ENCODE assay signal across 8 mouse cellular contexts in the genomic region with DNA sequence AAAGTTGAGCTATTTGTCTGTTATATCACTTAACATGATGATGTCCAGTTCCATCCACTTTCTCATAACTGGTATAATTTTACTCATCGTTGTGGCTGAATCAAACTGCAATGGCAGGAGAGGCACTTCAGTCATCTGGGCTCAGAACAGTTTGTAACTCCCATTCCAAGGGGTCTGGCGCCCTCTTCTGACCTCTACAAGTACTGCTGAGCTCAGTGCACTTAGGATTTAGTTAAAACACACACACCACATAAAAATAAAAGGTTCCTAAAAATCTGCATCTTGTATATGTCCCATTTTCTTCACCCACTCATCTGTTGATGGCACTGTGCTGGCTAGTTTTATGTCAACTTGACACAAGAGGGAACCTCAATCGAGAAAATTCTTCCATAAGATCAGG. TPM values are rescaled to one million over a fixed set of nuclear protein-coding genes. Genes with fewer than 3 reads are reported as not detected.
DNase-seq lines count a peak whose midpoint lies in the region; ATAC-seq and TF ChIP-seq lines count a peak whose summit lies in the region.

No protein-coding gene starts in this region.

- 17% methylated on average over 3 of the region's 3 CpGs for WGBS in kidney, adult 2 months
- 32% methylated on average over 3 of the region's 3 CpGs for WGBS in kidney, embryonic 16.5 days
- 27% methylated on average over 3 of the region's 3 CpGs for WGBS in liver, postnatal 0 days (ENCODE audit: insufficient replicate concordance)
- WGBS in thymus, adult 2 months, result 11% methylated on average over 3 of the region's 3 CpGs

- no peaks in the 10 kb centered on the region for H3K36me3 ChIP-seq in kidney, adult 2 months (ENCODE audit: control insufficient read depth, insufficient read depth, low read length)
- H3K36me3 ChIP-seq in kidney, embryonic 16.5 days (ENCODE audit: insufficient read depth, low read length), result peaks cover 13% of the 10 kb centered on the region; the same call in 1 of the 2 replicates
- H3K36me3 ChIP-seq in liver, postnatal 0 days (replicated peaks; ENCODE audit: insufficient read depth, low read length), result peaks cover 16% of the 10 kb centered on the region; the same call in 1 of the 2 replicates
- H3K36me3 ChIP-seq in thymus, adult 2 months (ENCODE audit: control insufficient read depth, insufficient read depth, low read length), result no peaks in the 10 kb centered on the region

- no peak overlapping the region for H3K4me2 ChIP-seq in kidney, embryonic 16.5 days (replicated peaks; ENCODE audit: low read depth, low read length)
- H3K4me2 ChIP-seq in liver, postnatal 0 days (ENCODE audit: low read depth, low read length), result no peak overlapping the region

- H3K4me1 ChIP-seq in kidney, adult 2 months (ENCODE audit: control insufficient read depth, insufficient read depth, low read length), result peaks cover 4% of the 10 kb centered on the region; the same call in 1 of the 2 replicates
- peaks cover 18% of the 10 kb centered on the region for H3K4me1 ChIP-seq in kidney, embryonic 16.5 days (ENCODE audit: insufficient read depth, low read length)
- peaks cover 26% of the 10 kb centered on the region for H3K4me1 ChIP-seq in liver, postnatal 0 days (ENCODE audit: insufficient read depth)
- peaks cover 17% of the 10 kb centered on the region for H3K4me1 ChIP-seq in thymus, adult 2 months (replicated peaks; ENCODE audit: control insufficient read depth, insufficient read depth, low read length)

- no peak for TF ChIP-seq EP300 in liver, postnatal 0 days (IDR thresholded peaks at IDR 0.05; ENCODE audit: low read depth)

- DNase-seq in kidney, adult 2 months, result peak; percentile 91
- peak; percentile 88 for DNase-seq in c-Kit-positive CD71-positive TER-119-positive erythroid progenitor cells, embryonic 14.5 days (ENCODE audit: low spot score)
- peak; percentile 83 for DNase-seq in forelimb bud, embryonic 11.5 days (ENCODE audit: low read depth, low spot score)
- peak; percentile 93 for DNase-seq in kidney, postnatal 10 days
- peak; percentile 89 for DNase-seq in liver, postnatal 0 days
- peak; percentile 89 for DNase-seq in thymus, adult 2 months

- no peaks in the 10 kb centered on the region for H3K9me3 ChIP-seq in kidney, embryonic 16.5 days (ENCODE audit: low read length)
- no peaks in the 10 kb centered on the region for H3K9me3 ChIP-seq in liver, postnatal 0 days (ENCODE audit: low read length)

- no peaks in the 10 kb centered on the region for H3K27me3 ChIP-seq in kidney, adult 2 months (replicated peaks; ENCODE audit: control insufficient read depth, insufficient read depth, low read length)
- H3K27me3 ChIP-seq in kidney, embryonic 16.5 days (ENCODE audit: insufficient read depth, low read length), result no peaks in the 10 kb centered on the region
- H3K27me3 ChIP-seq in liver, postnatal 0 days (ENCODE audit: insufficient read depth, low read length), result no peaks in the 10 kb centered on the region
- no peaks in the 10 kb centered on the region for H3K27me3 ChIP-seq in thymus, adult 2 months (ENCODE audit: control insufficient read depth, insufficient read depth, low read length)

- no peak overlapping the region for H3K4me3 ChIP-seq in kidney, adult 2 months (ENCODE audit: insufficient read depth, low read depth, low read length)
- H3K4me3 ChIP-seq in kidney, embryonic 16.5 days (ENCODE audit: low read length), result no peak overlapping the region
- no peak overlapping the region for H3K4me3 ChIP-seq in liver, postnatal 0 days (ENCODE audit: low read depth, low read length)
- no peak overlapping the region for H3K4me3 ChIP-seq in thymus, adult 2 months (ENCODE audit: control insufficient read depth, insufficient read depth, low read length)

- TF ChIP-seq POLR2A in kidney, adult 2 months (IDR thresholded peaks at IDR 0.05; ENCODE audit: low read depth, low read length), result no peak
- no peak for TF ChIP-seq POLR2A in thymus, adult 2 months (IDR thresholded peaks at IDR 0.05; ENCODE audit: control insufficient read depth, extremely low read depth, insufficient read depth, low read length, poor library complexity)

- peak; percentile 96 for TF ChIP-seq CTCF in kidney, adult 2 months (conservative IDR thresholded peaks at IDR 0.05; ENCODE audit: insufficient read depth, insufficient read length, low read depth, low read length)
- peak; percentile 96 for TF ChIP-seq CTCF in liver, postnatal 0 days (IDR thresholded peaks at IDR 0.05; ENCODE audit: low read depth)
- no peak for TF ChIP-seq CTCF in thymus, adult 2 months (IDR thresholded peaks at IDR 0.05; ENCODE audit: borderline replicate concordance, control insufficient read depth, extremely low read depth, insufficient read depth, low read length, poor library complexity)

- no peak overlapping the region for H3K27ac ChIP-seq in kidney, adult 2 months (ENCODE audit: insufficient read depth, low read depth, low read length)
- H3K27ac ChIP-seq in kidney, embryonic 16.5 days (ENCODE audit: low read length), result no peak overlapping the region
- no peak overlapping the region for H3K27ac ChIP-seq in liver, postnatal 0 days (ENCODE audit: low read depth)
- H3K27ac ChIP-seq in thymus, adult 2 months (ENCODE audit: control insufficient read depth, insufficient read depth, low read length), result no peak overlapping the region

- ATAC-seq in kidney, embryonic 16.5 days (ENCODE audit: low FRiP score, low TSS enrichment), result no peak
- ATAC-seq in liver, postnatal 0 days, result no peak
- peak; percentile 49; the same call in 1 of the 2 replicates for ATAC-seq in neutrophil, adult 5-6 weeks (ENCODE audit: extremely low read depth, insufficient number of reproducible peaks, low FRiP score, poor library complexity, severe bottlenecking)

- no peak overlapping the region for H3K9ac ChIP-seq in kidney, embryonic 16.5 days (replicated peaks; ENCODE audit: low read length)
- H3K9ac ChIP-seq in liver, postnatal 0 days (replicated peaks), result no peak overlapping the region

RNA-seq across cellular contexts. Expression of a gene that starts 1.9 kb away (rescaled TPM):
- 63.9 and 67.2 TPM in 2 replicates for polyA plus RNA-seq in kidney, adult 2 months (2012; rRNA removed)
- 119 and 122 TPM in 2 replicates for polyA plus RNA-seq in kidney, embryonic 16.5 days (2015; fragmentation: Nextera tagmentation; extraction: Ambion mirVana)
- 86.5 and 93.5 TPM in 2 replicates for polyA plus RNA-seq in liver, postnatal 0 days (2015; fragmentation: Nextera tagmentation; extraction: Ambion mirVana)
- total RNA-seq in neutrophil, adult 5-6 weeks (2017), result 27.4 and 28.0 TPM in 2 replicates
- 45.6 and 51.3 TPM in 2 replicates for polyA plus RNA-seq in thymus, adult 2 months (2012; rRNA removed)

RNA-seq across cellular contexts. Expression of a gene that starts 2.3 kb away (rescaled TPM):
- polyA plus RNA-seq in kidney, adult 2 months (2012; rRNA removed), result 13.1 and 17.2 TPM in 2 replicates
- 9.5 and 12.3 TPM in 2 replicates for polyA plus RNA-seq in kidney, embryonic 16.5 days (2015; fragmentation: Nextera tagmentation; extraction: Ambion mirVana)
- polyA plus RNA-seq in liver, postnatal 0 days (2015; fragmentation: Nextera tagmentation; extraction: Ambion mirVana), result 2.6 and 3.7 TPM in 2 replicates
- total RNA-seq in neutrophil, adult 5-6 weeks (2017), result 3.3 and 4.2 TPM in 2 replicates
- 34.6 and 36.7 TPM in 2 replicates for polyA plus RNA-seq in thymus, adult 2 months (2012; rRNA removed)

RNA-seq across cellular contexts. Expression of a gene that starts 14.3 kb away (rescaled TPM):
- polyA plus RNA-seq in kidney, adult 2 months (2012; rRNA removed), result 22.7 and 71.6 TPM in 2 replicates
- 17.5 and 19.7 TPM in 2 replicates for polyA plus RNA-seq in kidney, embryonic 16.5 days (2015; fragmentation: Nextera tagmentation; extraction: Ambion mirVana)
- 121 and 130 TPM in 2 replicates for polyA plus RNA-seq in liver, postnatal 0 days (2015; fragmentation: Nextera tagmentation; extraction: Ambion mirVana)
- total RNA-seq in neutrophil, adult 5-6 weeks (2017), result 1,403 and 1,487 TPM in 2 replicates
- polyA plus RNA-seq in thymus, adult 2 months (2012; rRNA removed), result 2,939 and 3,162 TPM in 2 replicates

RNA-seq across cellular contexts. Expression of a gene that starts 17.0 kb away (rescaled TPM):
- 29.0 and 30.1 TPM in 2 replicates for polyA plus RNA-seq in kidney, adult 2 months (2012; rRNA removed)
- polyA plus RNA-seq in kidney, embryonic 16.5 days (2015; fragmentation: Nextera tagmentation; extraction: Ambion mirVana), result 9.1 and 9.4 TPM in 2 replicates
- polyA plus RNA-seq in liver, postnatal 0 days (2015; fragmentation: Nextera tagmentation; extraction: Ambion mirVana), result 221 and 241 TPM in 2 replicates
- total RNA-seq in neutrophil, adult 5-6 weeks (2017), result 0.93 and 1.1 TPM in 2 replicates
- 8.6 and 14.8 TPM in 2 replicates for polyA plus RNA-seq in thymus, adult 2 months (2012; rRNA removed)

RNA-seq across cellular contexts. Expression of a gene that starts 44.1 kb away (rescaled TPM):
- 28.1 and 34.7 TPM in 2 replicates for polyA plus RNA-seq in kidney, adult 2 months (2012; rRNA removed)
- polyA plus RNA-seq in kidney, embryonic 16.5 days (2015; fragmentation: Nextera tagmentation; extraction: Ambion mirVana), result 50.7 and 57.2 TPM in 2 replicates
- 22.7 and 22.8 TPM in 2 replicates for polyA plus RNA-seq in liver, postnatal 0 days (2015; fragmentation: Nextera tagmentation; extraction: Ambion mirVana)
- 43.8 and 56.5 TPM in 2 replicates for total RNA-seq in neutrophil, adult 5-6 weeks (2017)
- 72.9 and 99.6 TPM in 2 replicates for polyA plus RNA-seq in thymus, adult 2 months (2012; rRNA removed)

Comparison
In these comparisons a context has a peak if more than half of its experiments do, and no peak if none do; other contexts are left out.
1. RNA of a gene that starts 14.3 kb away (polyA plus RNA-seq): 2,939 to 3,162 TPM in thymus, adult 2 months; 121 to 130 TPM in liver, postnatal 0 days, 22.7 to 71.6 TPM in kidney, adult 2 months and 17.5 to 19.7 TPM in kidney, embryonic 16.5 days; every median in the first group is over 10 times any median in the second.
2. Peak in every context shown above with its lines, with median percentiles within 50 percentile points of each other: DNase-seq.